Mouse (Mus musculus) spleen, postnatal 14 days (tissue): ENCODE measurements around the gene Atp6ap1.
A peak's percentile ranks its signal among the peaks of the same experiment; 100 is the strongest.

ENCODE experiments used
- DNase-seq, 2 experiments: peaks; one replicate each; pipeline ENCODE4 v3.0.0; 2021 to 2022; ENCODE audit warnings: low spot score in 2 of 2

Atp6ap1 gene

DNA sequence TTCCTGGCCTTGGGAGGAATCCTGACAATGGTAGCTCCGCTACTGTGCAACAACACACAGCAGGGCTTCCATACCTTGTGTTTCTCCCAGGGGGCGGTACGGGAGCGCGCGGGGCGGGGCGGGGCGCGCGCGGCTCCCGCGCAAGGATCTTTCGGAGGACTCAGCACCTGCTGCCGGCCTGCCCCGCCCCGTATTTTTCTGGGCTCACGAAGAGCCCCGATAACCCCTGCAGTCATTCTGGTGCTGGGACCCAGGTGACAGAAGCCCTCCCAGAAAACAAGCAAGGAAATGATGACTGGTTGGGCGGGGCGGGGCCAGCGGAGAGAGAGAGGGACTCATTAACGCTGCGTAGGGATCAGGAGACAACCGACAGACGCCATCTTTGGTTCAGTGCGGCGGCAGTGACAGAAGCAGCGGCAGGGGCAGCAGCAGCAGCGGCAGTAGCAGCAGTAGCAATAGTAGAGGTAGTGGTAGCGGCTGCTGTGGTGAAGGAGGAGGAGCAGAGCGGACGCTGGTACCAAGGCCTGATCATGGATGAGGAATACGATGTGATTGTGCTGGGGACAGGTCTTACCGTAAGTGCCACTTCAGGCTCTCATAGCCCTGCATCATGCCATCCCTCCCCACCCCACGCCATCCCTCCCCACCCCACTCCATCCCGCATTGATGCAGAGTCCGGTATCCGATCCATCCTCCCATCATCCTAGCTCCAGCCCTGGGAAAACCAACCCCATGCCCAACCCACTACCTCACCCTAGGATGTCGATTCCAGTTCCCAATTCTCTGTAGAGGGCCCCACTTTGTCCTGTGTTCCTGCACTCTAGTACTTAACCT is 8.2 kb downstream of the Atp6ap1 start, which contains the start of gene Gdi1:
Gene Gdi1, plus strand, starts transcription at position 132 of the 834 bp plus-strand sequence.
- DNase-seq: peak; percentile 48 to 60

DNA sequence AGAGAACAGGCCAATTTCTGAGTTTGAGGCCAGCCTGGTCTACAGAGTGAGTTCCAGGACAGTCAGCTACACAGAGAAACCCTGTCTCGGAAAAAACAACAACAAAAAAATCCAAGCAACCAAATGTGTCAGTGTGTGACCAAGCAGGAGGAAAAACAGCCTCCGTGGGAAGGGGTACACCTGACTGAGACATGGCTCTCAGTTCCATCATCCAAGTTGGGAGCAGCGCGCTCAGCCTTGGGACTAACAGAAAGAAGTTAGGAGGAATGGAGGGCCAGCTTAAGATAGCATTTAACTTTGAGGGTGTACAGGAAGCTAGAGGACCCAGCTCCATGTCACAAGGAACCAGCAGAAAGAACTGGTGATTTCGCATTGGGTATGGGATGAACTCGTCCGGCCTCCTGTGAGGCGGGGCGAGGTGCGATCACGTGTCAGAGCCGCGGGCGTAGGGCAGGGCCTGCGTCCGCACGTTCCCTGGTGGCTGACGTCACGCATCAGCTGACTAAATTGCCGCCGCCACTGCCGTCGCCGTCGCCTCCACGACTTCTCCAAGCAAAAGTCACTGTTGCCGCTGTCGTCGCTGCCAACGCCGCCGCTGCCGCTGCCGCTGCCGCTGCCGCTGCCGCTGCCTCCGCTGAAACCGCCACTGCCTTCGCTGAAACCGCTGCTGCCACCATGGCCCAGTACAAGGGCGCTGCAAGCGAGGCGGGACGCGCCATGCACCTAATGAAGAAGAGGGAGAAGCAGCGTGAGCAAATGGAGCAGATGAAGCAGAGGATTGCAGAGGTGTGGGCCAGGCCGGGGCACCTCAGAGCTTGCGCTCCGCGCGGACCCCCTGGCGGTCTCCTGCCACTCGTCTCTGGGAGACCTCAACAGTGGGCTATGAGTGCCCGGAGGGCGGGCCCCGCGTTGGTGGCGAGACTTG is 15.9 kb downstream of the Atp6ap1 start, which contains the start of gene Fam50a:
Gene Fam50a, plus strand, starts transcription at position 494 of the 925 bp plus-strand sequence.
- peak; percentile 73 to 78 for DNase-seq

- peak; percentile 36 to 49 for DNase-seq
These were observed 31.8 kb downstream of the Atp6ap1 start, which contains the start of gene Plxna3 for GRCm38 (mm10) chrX:74328725-74329161. Gene Plxna3, plus strand, starts transcription at chrX:74329066.

- no peak for DNase-seq
These were observed 32.3 kb downstream of the Atp6ap1 start for GRCm38 (mm10) chrX:74329215-74329671.

- no peak for DNase-seq
These were observed 33.5 kb downstream of the Atp6ap1 start for GRCm38 (mm10) chrX:74330166-74330930.

DNA sequence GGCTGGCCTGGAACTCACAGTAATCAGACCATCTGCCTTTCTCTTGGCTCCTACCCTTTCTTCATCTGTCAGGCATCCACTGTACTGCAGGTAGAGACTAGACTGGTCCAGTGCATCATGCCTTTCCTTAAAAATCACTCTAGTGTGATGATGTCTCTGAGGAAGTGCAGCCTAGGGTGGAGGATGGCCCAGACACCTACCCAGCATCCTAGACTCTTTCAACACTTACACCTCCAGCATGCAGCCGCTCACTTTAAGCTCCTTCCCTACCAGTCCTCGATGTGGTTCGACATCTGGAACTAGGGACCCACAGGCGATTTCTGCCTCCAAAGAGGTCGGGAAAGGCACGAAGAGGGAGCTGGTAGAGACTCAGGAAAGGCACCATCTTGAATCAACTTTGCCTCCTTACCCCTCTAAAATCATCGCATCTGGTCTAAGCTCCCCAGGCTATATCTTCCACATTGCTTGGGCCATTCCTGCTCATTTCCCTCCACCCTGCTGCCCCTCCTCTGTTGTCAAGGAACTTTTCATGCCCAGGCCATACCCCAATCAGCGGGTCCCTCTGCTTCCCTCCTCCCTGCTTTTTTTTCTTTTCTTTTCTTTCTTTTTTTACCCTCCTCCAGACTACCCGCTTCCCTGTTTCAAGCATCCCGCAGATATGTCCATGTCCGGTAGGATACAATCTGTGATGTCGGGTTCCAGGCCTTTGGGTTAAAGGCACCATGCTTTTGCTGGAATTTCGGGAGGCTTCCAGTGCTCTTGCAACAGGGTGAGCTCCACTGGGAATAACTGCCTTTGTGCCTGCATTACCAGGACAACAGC is 56.0 kb downstream of the Atp6ap1 start:
- no peak for DNase-seq

- DNase-seq: peak; percentile 58 to 72
These were observed 56.5 kb downstream of the Atp6ap1 start, which contains the start of gene Lage3 for GRCm38 (mm10) chrX:74353467-74353770. Gene Lage3, minus strand, starts transcription at chrX:74353618.
